Mouse (Mus musculus): Measurements from ENCODE around the gene Myo1c. TPM values are rescaled to one million over a fixed set of nuclear protein-coding genes. Genes with fewer than 3 reads are reported as not detected.

Myo1c gene
- polyA plus RNA-seq, 1 experiment from 2014 or later, result 16.6 TPM

GRCm38 (mm10) chr11:75630098-75630497, 20.2 kb upstream of the Myo1c start:
- Histone ChIP-seq H3K36me3 (replicated peaks) (peaks cover 34% of the 10 kb centered on the region), H3K27ac (peak overlapping the region; percentile 87), H3K9me3 (no peaks in the 10 kb centered on the region), H3K27me3 (ENCODE audit: poor library complexity, severe bottlenecking) (no peaks in the 10 kb centered on the region), H3K4me1 (peaks cover 28% of the 10 kb centered on the region), H3K4me3 (peak overlapping the region; percentile 81)
- DNase-seq (ENCODE audit: extremely low spot score, low spot score), result no peak
- WGBS, result 23% methylated on average over 5 of the region's 5 CpGs

- H3K36me3 ChIP-seq (replicated peaks), result peaks cover 28% of the 10 kb centered on the region
- no peaks in the 10 kb centered on the region for H3K9me3 ChIP-seq
- no peaks in the 10 kb centered on the region for H3K27me3 ChIP-seq (ENCODE audit: poor library complexity, severe bottlenecking)
- DNase-seq (ENCODE audit: extremely low spot score, low spot score), result peak; percentile 93
- H3K27ac ChIP-seq, result peak within 1 kb of the TSS; percentile 87
- WGBS, result under 1% methylated on average over 53 of the region's 53 CpGs
- peak within 1 kb of the TSS; percentile 81 for H3K4me3 ChIP-seq
- H3K4me1 ChIP-seq, result peaks cover 28% of the 10 kb centered on the region
These were observed 19.6 kb upstream of the Myo1c start, which contains the start of gene Inpp5k for GRCm38 (mm10) chr11:75630645-75631229. Inpp5k (plus strand) TSS chr11:75630988.

GRCm38 (mm10) chr11:75631561-75632225, 18.6 kb upstream of the Myo1c start:
- 12% methylated on average over 13 of the region's 13 CpGs for WGBS
- H3K27ac ChIP-seq, result no peak overlapping the region
- H3K27me3 ChIP-seq (ENCODE audit: poor library complexity, severe bottlenecking), result no peaks in the 10 kb centered on the region
- DNase-seq (ENCODE audit: extremely low spot score, low spot score), result no peak
- no peaks in the 10 kb centered on the region for H3K9me3 ChIP-seq
- H3K36me3 ChIP-seq (replicated peaks), result peaks cover 18% of the 10 kb centered on the region
- H3K4me3 ChIP-seq, result peak overlapping the region; percentile 81
- peaks cover 28% of the 10 kb centered on the region for H3K4me1 ChIP-seq

DNA sequence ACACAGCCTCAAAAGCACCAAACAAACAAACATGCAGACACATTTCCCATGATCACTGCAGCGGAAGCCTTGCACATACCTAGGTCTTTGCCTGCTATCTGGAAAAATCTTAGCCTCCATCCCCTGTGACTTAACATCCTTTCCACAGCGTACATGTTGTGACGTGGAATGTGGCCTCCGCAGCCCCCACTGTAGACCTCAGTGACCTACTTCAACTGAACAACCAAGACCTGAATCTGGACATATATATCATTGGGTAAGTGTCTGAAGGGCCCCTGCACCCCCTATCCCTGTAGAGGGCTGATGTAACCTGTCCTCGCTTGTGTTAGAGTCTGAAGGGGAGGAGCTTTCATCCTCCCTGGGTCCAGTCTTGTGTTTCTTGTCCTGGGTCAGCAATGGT, 17.4 kb upstream of the Myo1c start:
- no peak for DNase-seq (ENCODE audit: extremely low spot score, low spot score)
- no peaks in the 10 kb centered on the region for H3K27me3 ChIP-seq (ENCODE audit: poor library complexity, severe bottlenecking)
- no peak overlapping the region for H3K4me3 ChIP-seq
- peaks cover 28% of the 10 kb centered on the region for H3K4me1 ChIP-seq
- H3K27ac ChIP-seq, result no peak overlapping the region
- peaks cover 15% of the 10 kb centered on the region for H3K36me3 ChIP-seq (replicated peaks)
- 94% methylated on average over 5 of the region's 5 CpGs for WGBS
- no peaks in the 10 kb centered on the region for H3K9me3 ChIP-seq

DNA sequence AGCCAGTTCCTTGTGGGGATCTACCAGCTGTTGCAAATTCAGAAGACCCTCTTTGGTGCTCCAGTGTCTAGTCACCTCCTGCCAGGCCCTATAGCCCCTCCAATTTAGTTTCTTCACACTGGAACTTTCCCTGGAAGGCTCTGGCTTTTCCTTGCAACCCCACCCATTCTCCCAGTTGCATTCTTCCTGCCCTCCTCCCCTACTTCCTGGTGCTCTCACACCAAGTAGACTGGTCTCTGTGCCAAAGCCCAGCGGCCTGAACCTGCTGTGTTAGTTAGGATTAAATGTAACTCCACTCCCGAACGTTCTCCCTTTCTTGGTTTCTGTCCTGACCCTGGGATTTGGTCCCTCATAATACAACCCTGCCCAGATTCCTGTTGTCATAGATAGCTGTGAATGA, 15.5 kb upstream of the Myo1c start:
- Histone ChIP-seq H3K9me3 (no peaks in the 10 kb centered on the region), H3K4me1 (peaks cover 23% of the 10 kb centered on the region), H3K27me3 (ENCODE audit: poor library complexity, severe bottlenecking) (no peaks in the 10 kb centered on the region), H3K36me3 (replicated peaks) (peaks cover 8% of the 10 kb centered on the region; the same call in 1 of the 2 replicates), H3K27ac (no peak overlapping the region), H3K4me3 (no peak overlapping the region)
- WGBS, result 82% methylated on average over 3 of the region's 3 CpGs
- no peak for DNase-seq (ENCODE audit: extremely low spot score, low spot score)

DNA sequence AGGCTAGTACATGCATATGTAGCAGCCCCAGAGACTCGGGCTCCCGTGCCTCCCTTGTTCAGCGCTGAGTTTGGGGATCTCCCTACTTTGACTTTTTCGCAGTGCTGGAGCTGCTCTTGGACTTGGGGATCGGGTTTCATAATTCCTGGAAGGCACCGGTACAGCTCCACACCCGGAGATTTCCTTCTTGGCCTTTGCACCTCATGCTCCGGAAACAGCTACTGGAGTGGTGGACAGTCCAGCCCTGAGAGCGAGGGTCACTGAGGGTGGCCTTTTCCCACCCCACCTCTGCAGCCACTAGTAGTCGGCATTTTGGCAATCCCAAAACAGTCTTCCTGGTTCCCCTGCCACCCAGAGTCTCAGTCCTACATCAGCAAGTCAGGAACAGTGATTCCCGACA, 15.0 kb upstream of the Myo1c start:
- 83% methylated on average over 11 of the region's 11 CpGs for WGBS
- H3K9me3 ChIP-seq, result no peaks in the 10 kb centered on the region
- peaks cover 18% of the 10 kb centered on the region for H3K4me1 ChIP-seq
- H3K36me3 ChIP-seq (replicated peaks), result peaks cover 8% of the 10 kb centered on the region; the same call in 1 of the 2 replicates
- no peak overlapping the region for H3K27ac ChIP-seq
- no peaks in the 10 kb centered on the region for H3K27me3 ChIP-seq (ENCODE audit: poor library complexity, severe bottlenecking)
- no peak overlapping the region for H3K4me3 ChIP-seq
- no peak for DNase-seq (ENCODE audit: extremely low spot score, low spot score)

DNA sequence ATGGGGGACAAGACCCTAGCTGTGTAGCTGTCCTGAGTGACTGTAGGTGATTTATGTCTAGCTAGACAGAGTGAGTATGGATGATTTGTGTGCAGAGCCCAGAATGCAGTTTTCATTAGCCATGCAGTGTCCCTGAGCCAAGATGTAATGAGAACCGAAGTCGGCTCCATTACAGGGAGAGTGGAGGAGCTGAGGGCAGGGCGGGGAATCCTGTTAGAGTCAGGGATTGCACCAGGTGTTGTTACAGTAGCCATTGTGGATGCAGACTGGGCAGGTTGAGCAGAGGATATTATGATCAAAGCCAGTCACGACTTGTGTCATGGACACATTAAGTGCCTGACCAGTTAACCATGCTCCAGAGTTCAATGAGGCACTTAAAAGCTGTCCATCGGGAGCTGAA, 7.0 kb upstream of the Myo1c start:
- H3K27ac ChIP-seq, result no peak overlapping the region
- 91% methylated on average over 5 of the region's 5 CpGs for whole genome bisulfite sequencing
- no peak overlapping the region for H3K4me3 ChIP-seq
- no peaks in the 10 kb centered on the region for H3K9me3 ChIP-seq
- H3K4me1 ChIP-seq, result no peaks in the 10 kb centered on the region
- no peaks in the 10 kb centered on the region for H3K27me3 ChIP-seq (ENCODE audit: poor library complexity, severe bottlenecking)
- H3K36me3 ChIP-seq (replicated peaks), result no peaks in the 10 kb centered on the region
- no peak for DNase-seq (ENCODE audit: extremely low spot score, low spot score)

GRCm38 (mm10) chr11:75644684-75645083, 5.6 kb upstream of the Myo1c start:
- 87% methylated on average over 9 of the region's 9 CpGs for WGBS
- H3K4me1 ChIP-seq, result no peaks in the 10 kb centered on the region
- no peaks in the 10 kb centered on the region for H3K9me3 ChIP-seq
- H3K27ac ChIP-seq, result no peak overlapping the region
- no peak for DNase-seq (ENCODE audit: extremely low spot score, low spot score)
- no peaks in the 10 kb centered on the region for H3K36me3 ChIP-seq (replicated peaks)
- no peak overlapping the region for H3K4me3 ChIP-seq
- no peaks in the 10 kb centered on the region for H3K27me3 ChIP-seq (ENCODE audit: poor library complexity, severe bottlenecking)

- Histone ChIP-seq H3K4me1 (peaks cover 25% of the 10 kb centered on the region), H3K36me3 (replicated peaks) (no peaks in the 10 kb centered on the region), H3K27ac (no peak overlapping the region), H3K4me3 (no peak overlapping the region), H3K27me3 (ENCODE audit: poor library complexity, severe bottlenecking) (peaks cover 17% of the 10 kb centered on the region), H3K9me3 (no peaks in the 10 kb centered on the region)
- no peak for DNase-seq (ENCODE audit: extremely low spot score, low spot score)
- 79% methylated on average over 6 of the region's 6 CpGs for WGBS
These were observed 2.6 kb upstream of the Myo1c start for GRCm38 (mm10) chr11:75647681-75648211.

GRCm38 (mm10) chr11:75649155-75649561, 1.1 kb upstream of the Myo1c start:
- H3K4me3 ChIP-seq, result no peak overlapping the region
- H3K27ac ChIP-seq, result no peak overlapping the region
- no peaks in the 10 kb centered on the region for H3K36me3 ChIP-seq (replicated peaks)
- H3K4me1 ChIP-seq, result peaks cover 38% of the 10 kb centered on the region
- DNase-seq (ENCODE audit: extremely low spot score, low spot score), result no peak
- 82% methylated on average over 4 of the region's 4 CpGs for WGBS
- H3K9me3 ChIP-seq, result no peaks in the 10 kb centered on the region
- H3K27me3 ChIP-seq (ENCODE audit: poor library complexity, severe bottlenecking), result peaks cover 31% of the 10 kb centered on the region

DNA sequence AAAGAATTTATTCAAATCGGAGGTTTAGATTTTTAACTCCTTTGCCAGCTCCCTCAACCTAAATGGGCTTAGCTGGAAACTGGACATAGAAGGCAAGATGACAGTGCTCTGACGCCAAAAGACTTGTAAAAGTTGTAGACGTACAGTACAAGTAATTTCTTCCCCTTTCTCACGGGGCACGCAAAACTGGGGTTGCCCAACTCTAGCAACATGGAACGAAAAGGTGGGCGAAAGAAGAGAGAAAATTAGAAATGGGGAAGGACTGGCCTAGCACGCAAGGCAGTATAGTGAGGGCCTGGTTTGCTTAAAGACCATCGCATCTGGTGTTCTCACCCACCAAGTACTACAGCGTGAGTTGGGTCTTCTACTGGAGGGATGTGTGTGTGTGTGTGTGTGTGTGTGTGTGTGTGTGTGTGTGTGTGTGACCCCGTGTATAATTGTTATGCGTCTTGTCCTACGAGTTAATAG, 688 bp downstream of the Myo1c start:
- Histone ChIP-seq H3K9me3 (no peaks in the 10 kb centered on the region), H3K4me3 (peak overlapping the region; percentile 64), H3K27ac (peak overlapping the region; percentile 88), H3K36me3 (replicated peaks) (no peaks in the 10 kb centered on the region), H3K4me1 (peaks cover 56% of the 10 kb centered on the region), H3K27me3 (ENCODE audit: poor library complexity, severe bottlenecking) (peaks cover 48% of the 10 kb centered on the region)
- DNase-seq (ENCODE audit: extremely low spot score, low spot score), result no peak
- 44% methylated on average over 13 of the region's 13 CpGs for WGBS

- under 1% methylated on average over 54 of the region's 54 CpGs for WGBS
These were observed 1.3 kb downstream of the Myo1c start for GRCm38 (mm10) chr11:75651426-75652221.

More at GRCm38 (mm10) chr11:75651426-75652221, 1.3 kb downstream of the Myo1c start:
- H3K4me3 ChIP-seq, result peak overlapping the region; percentile 64
- peak overlapping the region; percentile 88 for H3K27ac ChIP-seq
- H3K4me1 ChIP-seq, result peaks cover 62% of the 10 kb centered on the region
- DNase-seq (ENCODE audit: extremely low spot score, low spot score), result peak; percentile 77
- H3K27me3 ChIP-seq (ENCODE audit: poor library complexity, severe bottlenecking), result peaks cover 55% of the 10 kb centered on the region
- no peaks in the 10 kb centered on the region for H3K36me3 ChIP-seq (replicated peaks)
- H3K9me3 ChIP-seq, result no peaks in the 10 kb centered on the region
